Mouse (Mus musculus) frontal cortex, postnatal 36 days (tissue): ENCODE measurements around the gene Phkg2.
A peak's percentile ranks its signal among the peaks of the same experiment; 100 is the strongest.
"Not testable (repeated sequence)": the region's sequence is repeated elsewhere in the genome, so short reads cannot be mapped to it uniquely, and the experiment has no call there.

ENCODE experiments used
- DNase-seq, 2 experiments: peaks; one replicate each; pipeline ENCODE4 v3.0.0; 2022; ENCODE audit warnings: low spot score in 2 of 2

Gene Phkg2

DNA sequence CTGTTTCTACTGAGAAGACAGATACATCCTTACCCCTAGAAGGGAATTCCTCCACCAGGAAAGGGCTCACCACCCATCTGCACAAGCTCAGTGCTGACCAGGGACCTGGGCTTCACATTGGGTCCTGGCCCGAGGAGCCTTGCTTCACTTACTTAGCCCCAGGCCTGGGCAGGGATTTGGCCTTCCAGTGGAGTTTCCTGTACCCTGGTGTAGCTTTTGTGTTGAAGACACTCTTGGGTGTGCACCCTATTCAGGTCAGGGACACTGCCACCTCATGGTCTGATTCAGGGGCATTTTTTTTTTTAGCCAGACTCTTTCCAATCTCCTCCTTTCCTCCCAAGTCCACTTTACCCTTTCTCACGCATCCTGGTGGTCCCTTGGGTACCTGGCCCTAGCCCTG is 29.8 kb downstream of the Phkg2 start:
- DNase-seq, result no peak

DNA sequence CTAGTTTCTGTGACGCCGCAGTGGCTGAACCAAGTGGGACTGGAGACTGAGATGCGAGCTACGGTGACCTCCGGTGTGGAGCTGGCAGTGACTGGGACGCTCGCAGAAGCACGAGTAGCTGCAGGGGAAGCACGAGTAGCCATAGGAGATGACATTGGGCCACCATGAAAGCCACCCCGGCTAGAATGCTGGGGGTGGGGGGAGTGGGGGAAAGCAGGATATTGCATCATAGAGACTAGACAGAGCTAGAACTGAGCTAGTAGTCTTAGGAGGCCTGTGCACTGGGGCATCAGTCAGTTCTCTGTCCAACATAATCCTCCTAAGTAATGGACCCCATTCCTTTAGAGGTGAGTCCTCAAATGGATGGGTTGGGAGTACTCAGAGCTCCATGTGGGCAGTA is 31.1 kb downstream of the Phkg2 start:
- no peak for DNase-seq

- no peak for DNase-seq
Observed at GRCm38 (mm10) chr7:127607150-127607549, 34.0 kb downstream of the Phkg2 start.

DNA sequence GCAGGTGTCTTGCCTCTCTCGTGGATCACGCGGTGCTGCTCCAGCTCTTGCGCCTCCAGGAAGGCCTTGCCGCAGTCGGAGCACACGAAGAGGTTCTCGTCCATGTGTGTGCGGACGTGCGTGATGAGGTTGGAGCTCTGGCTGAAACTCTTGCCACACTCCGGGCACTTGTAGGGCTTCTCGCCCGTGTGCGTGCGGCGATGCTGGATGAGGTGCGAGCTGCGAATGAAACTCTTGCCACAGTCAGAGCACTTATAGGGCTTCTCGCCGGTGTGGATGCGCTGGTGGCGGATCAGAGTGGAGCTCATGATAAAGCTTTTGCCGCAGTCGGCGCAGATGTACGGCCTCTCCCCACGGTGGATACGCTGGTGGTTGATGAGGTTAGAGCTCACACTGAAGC is 37.9 kb downstream of the Phkg2 start:
- DNase-seq, result no peak

GRCm38 (mm10) chr7:127611561-127611960 is 38.4 kb downstream of the Phkg2 start:
- no peak for DNase-seq

DNA sequence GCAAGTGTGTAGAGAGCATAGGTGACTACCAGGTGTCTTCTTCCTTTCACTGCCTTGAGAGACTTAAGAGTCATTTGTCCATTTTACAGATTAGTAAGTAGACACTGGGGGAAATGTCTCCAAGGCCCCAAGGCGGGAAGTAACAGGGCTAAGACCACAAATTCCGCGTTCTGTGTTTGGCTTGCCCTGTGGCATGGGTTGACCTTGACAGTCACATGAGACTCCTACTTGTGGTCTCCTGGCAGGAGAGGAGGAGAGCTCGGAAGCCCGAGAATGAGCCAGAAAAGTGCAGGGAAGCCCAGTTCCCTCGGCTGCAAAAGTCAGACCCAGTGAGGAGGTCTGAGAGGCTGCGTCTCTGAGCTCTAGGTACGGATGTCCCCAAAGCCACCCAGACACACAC is 40.4 kb downstream of the Phkg2 start:
- DNase-seq, result no peak

GRCm38 (mm10) chr7:127614091-127614490 is 41.0 kb downstream of the Phkg2 start:
- no peak for DNase-seq

DNA sequence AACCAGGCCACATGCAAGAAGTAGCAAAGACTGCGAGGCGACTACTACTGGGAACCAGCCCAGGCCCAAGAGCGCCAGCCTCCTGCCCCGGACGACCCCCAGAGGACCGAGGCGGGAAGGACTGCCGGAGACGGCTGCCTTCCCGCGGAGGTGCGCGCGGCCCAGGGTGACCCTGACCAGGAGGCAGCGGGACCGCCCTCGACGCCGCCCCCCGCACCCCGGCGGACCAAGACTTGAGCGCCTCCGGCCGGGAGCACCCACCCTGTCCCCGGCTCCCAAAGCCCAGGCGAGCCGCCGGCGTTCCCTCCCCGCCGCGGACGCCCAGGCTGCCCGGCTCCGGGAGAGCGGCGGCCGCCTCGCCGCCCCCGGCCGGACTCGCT is 41.4 kb downstream of the Phkg2 start:
- DNase-seq, result no peak

DNA sequence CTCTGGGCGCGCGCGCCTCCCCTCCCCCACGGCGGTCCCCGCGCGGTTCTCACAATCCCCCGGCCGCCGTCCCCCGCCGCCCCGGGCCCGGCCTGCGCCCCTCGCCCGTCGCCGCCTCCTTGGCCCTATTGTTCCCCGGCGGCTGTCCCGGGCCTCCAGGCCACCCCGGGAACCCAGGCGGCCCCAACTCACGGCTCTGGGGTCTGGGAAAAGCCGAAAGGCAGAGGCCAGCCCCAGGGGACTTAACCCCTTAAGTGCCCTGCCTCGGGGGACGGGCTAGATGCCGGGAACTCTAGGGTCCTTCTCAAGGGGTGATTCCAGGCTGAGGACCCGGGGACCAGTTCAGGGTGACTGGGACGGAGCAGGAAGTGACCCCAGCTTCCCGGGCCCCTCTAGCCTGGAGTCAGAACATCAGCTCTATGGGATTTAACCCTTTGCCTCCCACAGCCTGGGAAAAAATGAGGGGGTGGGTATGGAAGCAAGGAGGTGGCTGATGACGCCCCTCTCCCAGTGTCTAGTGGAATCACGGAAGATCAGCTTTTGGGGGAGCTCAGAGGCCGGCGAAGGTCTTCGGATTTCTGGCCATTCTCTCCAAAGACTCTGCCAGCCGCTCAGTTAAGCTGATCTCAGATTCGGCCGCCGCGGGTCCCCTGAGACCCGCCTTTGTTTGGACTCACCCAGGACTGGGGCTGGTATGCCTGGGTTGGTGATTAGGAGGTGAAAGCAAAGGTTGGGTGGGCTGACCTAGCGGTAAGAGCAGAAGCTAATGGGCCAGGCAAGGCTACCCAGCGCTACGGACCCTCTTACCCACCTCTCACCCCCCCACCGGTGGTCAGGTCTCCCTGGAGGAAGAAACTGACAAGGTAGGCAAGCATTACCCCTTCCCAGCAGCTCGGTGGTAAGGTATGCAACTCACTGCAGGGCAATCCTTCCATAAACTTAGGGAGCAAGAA is 42.0 kb downstream of the Phkg2 start, which contains the start of gene Zfp629:
Gene Zfp629 (minus strand): TSS at position 907 of the 953 bp plus-strand sequence.
- DNase-seq, result peak; percentile 75 to 77

DNA sequence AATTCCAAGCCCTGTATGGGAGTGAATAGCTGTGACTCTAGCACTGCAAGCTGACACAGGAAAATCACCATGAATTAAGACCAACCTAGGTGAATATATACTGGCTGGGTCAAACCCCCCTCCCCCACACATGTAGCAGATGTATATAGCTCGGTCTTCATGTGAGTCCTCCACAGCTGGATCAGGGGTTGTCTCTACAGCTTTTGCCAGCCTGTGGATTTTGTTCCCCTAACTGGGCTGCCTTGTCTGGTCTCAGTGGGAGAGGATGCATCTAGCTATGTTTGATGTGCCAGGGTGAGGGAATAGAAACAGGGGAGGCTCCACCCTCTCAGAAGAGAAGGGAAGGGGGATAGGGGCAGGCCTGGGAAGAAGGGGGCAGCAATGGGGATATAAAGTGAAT is 43.2 kb downstream of the Phkg2 start:
- no peak for DNase-seq

DNA sequence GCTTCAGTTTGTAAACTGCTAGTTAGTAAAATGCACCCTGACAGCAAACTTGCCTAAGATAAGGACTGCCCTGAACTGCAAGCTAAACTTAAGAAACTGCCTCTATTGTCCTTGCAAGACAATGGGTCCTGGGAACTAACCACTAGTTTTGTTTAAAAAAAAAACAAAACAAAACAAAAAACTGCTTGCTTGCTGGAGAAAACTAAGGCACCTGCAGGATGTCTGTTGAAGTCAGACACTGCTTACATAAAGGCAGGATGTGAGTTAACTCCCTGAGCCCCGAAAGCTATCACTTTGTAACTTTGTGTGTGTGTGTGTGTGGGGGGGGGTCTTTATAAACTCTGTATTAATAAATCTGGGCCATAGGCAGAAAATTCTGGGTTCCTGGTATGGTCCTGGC is 43.7 kb downstream of the Phkg2 start:
- DNase-seq, result no peak

- DNase-seq, result no peak
Observed at GRCm38 (mm10) chr7:127617962-127618361, 44.8 kb downstream of the Phkg2 start.

GRCm38 (mm10) chr7:127618402-127618801 is 45.3 kb downstream of the Phkg2 start:
- DNase-seq, result not testable (repeated sequence)

DNA sequence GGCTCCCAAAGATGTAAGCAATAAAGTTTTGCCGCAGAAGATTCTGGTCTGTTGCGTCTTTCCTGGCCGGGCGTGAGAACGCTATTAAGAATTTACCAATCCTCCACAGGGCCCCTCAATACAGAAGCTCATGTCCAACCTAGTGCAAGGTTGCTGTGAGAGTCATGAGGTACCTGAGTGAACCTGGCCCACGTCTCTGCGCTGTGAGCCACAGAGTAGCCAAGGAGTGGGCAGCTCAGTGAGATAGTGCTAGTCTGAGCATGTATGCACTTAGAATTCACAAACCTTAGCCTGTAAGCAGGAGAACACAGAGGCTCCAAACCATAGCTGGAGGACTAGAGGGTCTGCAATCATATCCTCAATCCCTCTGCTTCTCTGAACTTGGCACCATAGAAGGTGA is 52.9 kb downstream of the Phkg2 start:
- no peak for DNase-seq

DNA sequence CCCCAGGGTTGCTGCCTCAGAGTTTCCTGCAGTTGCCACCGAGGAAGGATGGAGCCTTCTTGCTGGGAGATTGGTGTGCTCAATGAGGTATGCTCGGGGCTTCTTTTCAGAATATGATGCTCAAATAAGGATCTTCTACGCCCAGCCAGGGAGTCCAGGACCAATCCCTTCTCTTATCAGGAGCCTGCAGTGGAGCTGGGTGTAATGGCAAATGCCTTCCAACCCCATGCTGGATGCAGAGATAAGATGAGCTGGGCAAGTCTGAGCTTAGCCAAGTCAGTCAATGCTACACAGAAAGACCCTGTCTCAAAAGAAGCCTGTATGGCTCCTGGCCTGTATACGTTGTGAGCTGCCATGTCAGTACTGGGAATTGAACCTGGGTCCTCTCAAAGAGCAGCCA is 53.3 kb downstream of the Phkg2 start:
- DNase-seq, result no peak

GRCm38 (mm10) chr7:127628646-127629045 is 55.5 kb downstream of the Phkg2 start:
- DNase-seq, result no peak

DNA sequence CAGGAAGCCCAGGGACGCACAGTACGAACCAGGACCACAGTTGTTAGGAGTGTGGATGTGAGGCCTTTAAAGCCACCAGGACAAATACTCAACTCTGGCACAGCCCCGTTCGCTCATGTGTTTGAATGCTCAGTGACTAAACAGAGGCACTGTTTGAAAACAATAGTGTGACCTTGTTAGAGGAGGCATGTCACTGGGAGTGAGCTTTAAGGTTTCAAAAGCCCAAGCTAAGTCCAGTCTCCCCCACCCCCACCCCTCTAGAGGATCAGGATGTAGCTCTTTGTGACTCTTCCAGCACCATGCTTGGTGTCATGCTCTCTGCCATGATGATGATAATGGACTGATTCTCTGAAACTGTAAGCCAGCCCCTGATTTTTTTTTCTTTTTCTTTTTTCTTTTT is 58.3 kb downstream of the Phkg2 start:
- DNase-seq, result no peak
